Mouse (Mus musculus) limb, embryonic 14.5 days (tissue): Measurements from ENCODE around the gene Ppp4r3a. TPM values are rescaled to one million over a fixed set of nuclear protein-coding genes. Genes with fewer than 3 reads are reported as not detected.

ENCODE experiments used
- ATAC-seq: fragments of 200-750 bp; cut with Nextera tagmentation; 2 replicates; pipeline ENCODE4 v1.8.0; 2017; ENCODE audit warnings: low read depth, moderate number of reproducible peaks, moderate TSS enrichment; ENCODE audit not compliant: low FRiP score
- DNase-seq: peaks from one replicate; pipeline ENCODE4 v3.0.0-alpha.2; 2015; ENCODE audit warnings: low spot score
- H3K27ac ChIP-seq: fragments of 300-500 bp; sonication (generic); replicated peaks from 2 replicates; pipeline ENCODE4 v1.5.1; 2014; ENCODE audit warnings: low read depth, mild to moderate bottlenecking, low read length, moderate library complexity, mixed read lengths
- H3K27me3 ChIP-seq: fragments of 300-500 bp; sonication (generic); 2 replicates; pipeline ENCODE4 v1.6.1; 2014; ENCODE audit warnings: low read length, mixed read lengths; ENCODE audit not compliant: control insufficient read depth, insufficient read depth
- H3K36me3 ChIP-seq: fragments of 300-500 bp; sonication (generic); 2 replicates; pipeline ENCODE4 v1.6.1; 2014; ENCODE audit warnings: mild to moderate bottlenecking, low read length, moderate library complexity, mixed read lengths; ENCODE audit not compliant: control insufficient read depth, insufficient read depth
- H3K4me1 ChIP-seq: fragments of 300-500 bp; sonication (generic); 2 replicates; pipeline ENCODE4 v1.6.1; 2014; ENCODE audit warnings: antibody characterized with exemption, low read length, mixed read lengths; ENCODE audit not compliant: control insufficient read depth, insufficient read depth
- H3K4me2 ChIP-seq: fragments of 300-500 bp; sonication (generic); replicated peaks from 2 replicates; pipeline ENCODE4 v1.6.1; 2014; ENCODE audit warnings: low read depth, mild to moderate bottlenecking, low read length, moderate library complexity; ENCODE audit not compliant: severe bottlenecking
- H3K4me3 ChIP-seq: fragments of 300-500 bp; sonication (generic); replicated peaks from 2 replicates; pipeline ENCODE4 v1.5.1; 2014; ENCODE audit warnings: low read length
- H3K9ac ChIP-seq: fragments of 300-500 bp; sonication (generic); 2 replicates; pipeline ENCODE4 v1.6.1; 2014; ENCODE audit warnings: mild to moderate bottlenecking, low read depth, low read length, moderate library complexity; ENCODE audit not compliant: severe bottlenecking
- H3K9me3 ChIP-seq: fragments of 300-500 bp; sonication (generic); 2 replicates; pipeline ENCODE4 v1.6.1; 2016; ENCODE audit warnings: low read length; ENCODE audit not compliant: control insufficient read depth
- POLR2A ChIP-seq: fragments of 200-500 bp; IDR thresholded peaks from 2 replicates; pipeline ENCODE4 v1.8.0; 2012; ENCODE audit warnings: inconsistent platforms, mild to moderate bottlenecking, moderate library complexity, borderline replicate concordance; ENCODE audit not compliant: insufficient read depth, insufficient read length; ENCODE audit errors: extremely low read depth
- WGBS: fragments of 180-500 bp; shearing (Covaris S2); extraction: QIAGEN DNeasy Blood & Tissue Kit; methylation state at CpG from one replicate; pipeline ENCODE4 v1.1.7; 2014; 5-methylcytosine and 5-hydroxymethylcytosine counted together
- polyA plus RNA-seq, 2 experiments: library from polyadenylated mRNA; depleted of rRNA in 1 of 2; stranded (reverse) in 1 of 2; unstranded in 1 of 2; fragments of >200 nt; fragmentation: Nextera tagmentation in 1 of 2; extraction: Ambion mirVana in 1 of 2; gene quantifications; 2 replicates each; pipeline versions ENCODE4 v1.2.1 to v1.2.3; 2012 to 2014

Ppp4r3a gene
- polyA plus RNA-seq, 2 experiments: 40.3 to 44.9 TPM

DNA sequence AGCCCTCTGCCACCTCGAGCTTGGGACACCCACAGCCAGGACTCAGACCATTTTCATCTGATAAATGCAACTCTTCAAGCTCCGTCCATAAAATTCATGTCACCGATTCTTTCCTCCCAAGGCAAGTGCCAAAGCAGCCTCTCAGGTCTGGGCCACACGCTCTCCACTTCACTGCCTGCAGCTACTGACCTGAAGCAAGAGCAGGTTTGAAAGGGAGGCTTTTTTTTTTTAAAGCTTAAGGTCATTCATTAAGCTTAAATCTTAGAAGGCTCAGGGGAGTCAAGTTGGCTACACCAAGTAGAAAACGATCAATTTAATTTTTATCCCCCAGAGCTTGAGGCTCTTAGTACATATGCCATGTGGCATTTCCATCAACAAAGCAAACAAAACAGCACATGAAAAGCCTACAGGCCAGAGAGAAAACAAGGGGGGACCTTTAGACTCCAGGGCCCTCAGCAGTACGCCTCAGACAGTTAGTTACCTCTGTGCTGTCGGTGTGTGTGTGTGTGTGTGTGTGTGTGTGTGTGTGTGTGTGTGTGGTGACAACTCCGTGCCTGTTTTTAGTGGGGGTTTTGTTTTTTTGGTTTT, 70.3 kb downstream of the Ppp4r3a start:
- H3K27ac ChIP-seq: no peak overlapping the region
- TF ChIP-seq POLR2A: no peak

GRCm38 (mm10) chr12:101012197-101013077, 71.1 kb downstream of the Ppp4r3a start:
- H3K27me3 ChIP-seq: no peaks in the 10 kb centered on the region
- no peaks in the 10 kb centered on the region for H3K9me3 ChIP-seq
- H3K9ac ChIP-seq: no peak overlapping the region
- no peak overlapping the region for H3K4me2 ChIP-seq
- DNase-seq: no peak
- TF ChIP-seq POLR2A: no peak
- H3K4me3 ChIP-seq: no peak overlapping the region
- H3K4me1 ChIP-seq: peaks cover 28% of the 10 kb centered on the region
- WGBS: 24% methylated on average over 17 of the region's 17 CpGs
- no peaks in the 10 kb centered on the region for H3K36me3 ChIP-seq
- H3K27ac ChIP-seq: no peak overlapping the region
- no peak for ATAC-seq

More for the DNA sequence above, 70.3 kb downstream of the Ppp4r3a start:
- Histone ChIP-seq H3K36me3 (no peaks in the 10 kb centered on the region), H3K9ac (no peak overlapping the region), H3K4me3 (no peak overlapping the region), H3K4me2 (no peak overlapping the region), H3K27me3 (no peaks in the 10 kb centered on the region), H3K9me3 (no peaks in the 10 kb centered on the region), H3K4me1 (peaks cover 24% of the 10 kb centered on the region)
- 47% methylated on average over 8 of the region's 8 CpGs for WGBS
- no peak for DNase-seq
- no peak for ATAC-seq

DNA sequence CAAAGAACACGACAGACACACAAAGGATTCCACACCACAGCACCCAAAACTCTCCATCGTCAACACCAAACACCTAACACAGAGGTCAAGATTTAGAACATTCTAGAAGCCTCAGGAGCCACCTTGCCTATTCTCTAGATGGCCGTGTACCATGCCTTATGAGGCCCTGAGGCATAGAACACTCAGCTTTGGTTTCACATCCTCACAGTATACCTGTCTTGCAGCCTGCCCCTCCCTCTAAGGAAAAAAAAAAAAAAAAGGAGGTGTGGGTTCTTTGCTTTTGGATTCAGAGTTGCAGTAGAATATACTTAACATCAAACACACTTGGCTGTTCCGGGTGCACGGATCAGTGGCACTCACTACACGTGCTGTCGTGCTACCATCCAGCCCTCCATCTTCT, 72.5 kb downstream of the Ppp4r3a start:
- no peak for ATAC-seq
- Histone ChIP-seq H3K27ac (no peak overlapping the region), H3K9me3 (no peaks in the 10 kb centered on the region), H3K9ac (no peak overlapping the region), H3K4me3 (no peak overlapping the region), H3K4me2 (no peak overlapping the region), H3K27me3 (no peaks in the 10 kb centered on the region), H3K4me1 (peaks cover 25% of the 10 kb centered on the region), H3K36me3 (no peaks in the 10 kb centered on the region)
- no peak for TF ChIP-seq POLR2A
- 77% methylated on average over 7 of the region's 7 CpGs for WGBS
- no peak for DNase-seq

GRCm38 (mm10) chr12:101010148-101010920, 73.2 kb downstream of the Ppp4r3a start:
- Histone ChIP-seq H3K27me3 (no peaks in the 10 kb centered on the region), H3K9me3 (no peaks in the 10 kb centered on the region), H3K9ac (no peak overlapping the region), H3K27ac (no peak overlapping the region), H3K4me3 (no peak overlapping the region), H3K4me1 (peaks cover 23% of the 10 kb centered on the region), H3K4me2 (no peak overlapping the region), H3K36me3 (no peaks in the 10 kb centered on the region)
- DNase-seq (no peak), ATAC-seq (no peak)
- no peak for TF ChIP-seq POLR2A
- 56% methylated on average over 10 of the region's 10 CpGs for WGBS

- no peaks in the 10 kb centered on the region for H3K9me3 ChIP-seq
- DNase-seq (no peak), ATAC-seq (no peak)
- no peaks in the 10 kb centered on the region for H3K36me3 ChIP-seq
- no peaks in the 10 kb centered on the region for H3K27me3 ChIP-seq
- no peak for TF ChIP-seq POLR2A
- H3K4me1 ChIP-seq: peaks cover 18% of the 10 kb centered on the region
- H3K9ac ChIP-seq: no peak overlapping the region
- 87% methylated on average over 4 of the region's 4 CpGs for WGBS
- H3K27ac ChIP-seq: no peak overlapping the region
- H3K4me2 ChIP-seq: no peak overlapping the region
- H3K4me3 ChIP-seq: no peak overlapping the region
Observed at GRCm38 (mm10) chr12:101009225-101009624, 74.3 kb downstream of the Ppp4r3a start.
